Mouse (Mus musculus) spleen, adult 2 months (tissue): ENCODE results near the gene Rbl1.

ENCODE experiments used
- CTCF ChIP-seq: fragments of 200-500 bp; IDR thresholded peaks from 2 replicates; pipeline ENCODE4 v1.5.1; 2011; ENCODE audit warnings: mild to moderate bottlenecking, inconsistent platforms; ENCODE audit not compliant: insufficient read depth, insufficient read length, insufficient replicate concordance; ENCODE audit errors: extremely low read depth
- POLR2A ChIP-seq: fragments of 200-500 bp; IDR thresholded peaks from 2 replicates; pipeline ENCODE4 v1.6.1; 2011; ENCODE audit warnings: low read depth, low read length, inconsistent platforms

- TF ChIP-seq POLR2A (no peak), CTCF (no peak)
Observed at GRCm38 (mm10) chr2:157164101-157164500, 40.2 kb downstream of the Rbl1 start.
